Mouse (Mus musculus) heart, embryonic 14.5 days (tissue): ENCODE results near the gene Nmt1. TPM values are rescaled to one million over a fixed set of nuclear protein-coding genes. Genes with fewer than 3 reads are reported as not detected.
A peak's percentile ranks its signal among the peaks of the same experiment; 100 is the strongest.

Experiments
- ATAC-seq: fragments of 200-750 bp; cut with Nextera tagmentation; 2 replicates; pipeline ENCODE4 v1.8.0; 2017; ENCODE audit warnings: low read depth, moderate TSS enrichment; ENCODE audit not compliant: insufficient number of reproducible peaks, insufficient read depth, low FRiP score
- H3K27ac ChIP-seq, 2 experiments: fragments of 200-500 bp in 1 of 2; fragments of 300-500 bp in 1 of 2; sonication (generic) in 1 of 2; replicated peaks in 1 of 2; 2 replicates each; pipeline ENCODE4 v1.5.1; 2012 to 2014; ENCODE audit warnings: low read depth in 2 of 2, low read length in 2 of 2, control low read depth in 1 of 2, mild to moderate bottlenecking in 1 of 2, mixed read lengths in 1 of 2; ENCODE audit not compliant: control insufficient read depth in 1 of 2, insufficient read depth in 1 of 2
- H3K27me3 ChIP-seq: fragments of 300-500 bp; sonication (generic); 2 replicates; pipeline ENCODE4 v1.6.1; 2014; ENCODE audit warnings: mild to moderate bottlenecking, low read length, control low read depth; ENCODE audit not compliant: control insufficient read depth, insufficient read depth
- H3K36me3 ChIP-seq: fragments of 300-500 bp; sonication (generic); 2 replicates; pipeline ENCODE4 v1.6.1; 2014; ENCODE audit warnings: mild to moderate bottlenecking, control low read depth, low read length, mixed read lengths; ENCODE audit not compliant: control insufficient read depth, insufficient read depth
- H3K4me1 ChIP-seq, 2 experiments: fragments of 200-500 bp in 1 of 2; fragments of 300-500 bp in 1 of 2; sonication (generic) in 1 of 2; 2 replicates each; pipeline ENCODE4 v1.6.1; 2012 to 2014; ENCODE audit warnings: low read length in 2 of 2, control low read depth in 1 of 2, mixed read lengths in 1 of 2; ENCODE audit not compliant: control insufficient read depth in 2 of 2, insufficient read depth in 2 of 2
- H3K4me2 ChIP-seq: fragments of 300-500 bp; sonication (generic); 2 replicates; pipeline ENCODE4 v1.6.1; 2014; ENCODE audit warnings: mild to moderate bottlenecking, low read length
- H3K4me3 ChIP-seq, 2 experiments: fragments of 200-500 bp in 1 of 2; fragments of 300-500 bp in 1 of 2; sonication (generic) in 1 of 2; 2 replicates each; pipeline ENCODE4 v1.5.1; 2012 to 2014; ENCODE audit warnings: low read length in 2 of 2, mild to moderate bottlenecking in 2 of 2, control low read depth in 1 of 2, low read depth in 1 of 2, moderate library complexity in 1 of 2; ENCODE audit not compliant: control insufficient read depth in 1 of 2, insufficient read depth in 1 of 2
- H3K9ac ChIP-seq: fragments of 300-500 bp; sonication (generic); 2 replicates; pipeline ENCODE4 v1.6.1; 2014; ENCODE audit warnings: mild to moderate bottlenecking, low read length
- H3K9me3 ChIP-seq: fragments of 300-500 bp; sonication (generic); 2 replicates; pipeline ENCODE4 v1.6.1; 2016; ENCODE audit warnings: low read length, control low read depth; ENCODE audit not compliant: control insufficient read depth
- WGBS: fragments of 180-500 bp; shearing (Covaris S2); extraction: QIAGEN DNeasy Blood & Tissue Kit; methylation state at CpG from one replicate; pipeline ENCODE4 v1.1.7; 2014; 5-methylcytosine and 5-hydroxymethylcytosine counted together
- polyA plus RNA-seq: library from polyadenylated mRNA; unstranded; fragments of >200 nt; fragmentation: Nextera tagmentation; extraction: Ambion mirVana; gene quantifications from 2 replicates; pipeline ENCODE4 v1.2.1, GENCODE M21; 2014

Gene Nmt1
- polyA plus RNA-seq, 1 experiment from 2014 or later = 51.7 TPM

GRCm38 (mm10) chr11:103046286-103046685 lies 18.3 kb downstream of the Nmt1 start:
- WGBS = 72% methylated on average over 8 of the region's 8 CpGs
- Histone ChIP-seq H3K4me1 (0 out of 4 replicates have a peak, but pooled peaks cover 0 to 3% of the 10 kb centered on the region in 2 experiments), H3K4me2 (no peak overlapping the region), H3K4me3 (no peak overlapping the region), H3K27me3 (no peaks in the 10 kb centered on the region), H3K9ac (no peak overlapping the region), H3K27ac (no peak overlapping the region), H3K9me3 (no peaks in the 10 kb centered on the region), H3K36me3 (peaks cover 63% of the 10 kb centered on the region)
- ATAC-seq = no peak

- Histone ChIP-seq H3K4me3 (no peak overlapping the region), H3K27me3 (no peaks in the 10 kb centered on the region), H3K9me3 (no peaks in the 10 kb centered on the region), H3K4me2 (no peak overlapping the region), H3K36me3 (peaks cover 65% of the 10 kb centered on the region), H3K4me1 (peaks cover 16 to 23% of the 10 kb centered on the region in 2 experiments), H3K27ac (no peak overlapping the region), H3K9ac (no peak overlapping the region)
- 85% methylated on average over 5 of the region's 5 CpGs for WGBS
- no peak for ATAC-seq
Observed at GRCm38 (mm10) chr11:103049611-103050010, 21.6 kb downstream of the Nmt1 start.

GRCm38 (mm10) chr11:103050153-103050552 lies 22.2 kb downstream of the Nmt1 start:
- peaks cover 16 to 23% of the 10 kb centered on the region in 2 experiments for H3K4me1 ChIP-seq
- WGBS = 89% methylated on average over 9 of the region's 9 CpGs
- no peak overlapping the region for H3K4me2 ChIP-seq
- no peak overlapping the region for H3K9ac ChIP-seq
- H3K9me3 ChIP-seq = no peaks in the 10 kb centered on the region
- no peak for ATAC-seq
- peak overlapping the region in 1 of 2 experiments; percentile 84; a peak in 1 of 4 replicates for H3K27ac ChIP-seq
- H3K27me3 ChIP-seq = no peaks in the 10 kb centered on the region
- no peak overlapping the region for H3K4me3 ChIP-seq
- H3K36me3 ChIP-seq = peaks cover 62% of the 10 kb centered on the region

- no peak overlapping the region for H3K4me2 ChIP-seq
- H3K4me1 ChIP-seq = peaks cover 16 to 23% of the 10 kb centered on the region in 2 experiments
- WGBS = 9% methylated on average over 8 of the region's 8 CpGs
- peak overlapping the region; percentile 34; the same call in 1 of the 2 replicates for H3K9ac ChIP-seq
- H3K27ac ChIP-seq = peak overlapping the region; percentile 84 to 94
- H3K36me3 ChIP-seq = peaks cover 62% of the 10 kb centered on the region
- no peaks in the 10 kb centered on the region for H3K27me3 ChIP-seq
- H3K9me3 ChIP-seq = no peaks in the 10 kb centered on the region
- ATAC-seq = peak; percentile 90
- H3K4me3 ChIP-seq = no peak overlapping the region
Observed at GRCm38 (mm10) chr11:103051249-103051691, 23.3 kb downstream of the Nmt1 start.

DNA sequence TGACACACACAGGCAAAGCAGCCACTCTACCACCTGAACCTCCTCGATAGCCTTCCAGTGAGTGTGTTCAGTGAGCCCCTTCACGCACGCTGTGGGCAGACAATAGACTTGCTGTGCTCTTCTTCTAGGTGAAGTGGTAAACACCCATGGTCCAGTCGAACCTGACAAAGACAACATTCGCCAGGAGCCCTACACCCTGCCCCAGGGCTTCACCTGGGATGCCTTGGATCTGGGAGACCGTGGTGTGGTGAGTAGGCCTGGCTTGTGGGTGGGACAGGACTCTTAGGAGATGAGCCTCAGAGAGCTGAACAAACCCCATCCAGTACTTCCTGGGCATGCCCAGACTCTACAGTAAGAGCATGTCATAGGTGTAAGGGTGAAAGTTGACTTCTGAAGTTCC lies 24.1 kb downstream of the Nmt1 start:
- peaks cover 62% of the 10 kb centered on the region for H3K36me3 ChIP-seq
- H3K4me1 ChIP-seq = peaks cover 16 to 23% of the 10 kb centered on the region in 2 experiments
- peak overlapping the region; percentile 84 to 94 for H3K27ac ChIP-seq
- H3K4me2 ChIP-seq = no peak overlapping the region
- no peaks in the 10 kb centered on the region for H3K27me3 ChIP-seq
- no peak overlapping the region for H3K4me3 ChIP-seq
- H3K9me3 ChIP-seq = no peaks in the 10 kb centered on the region
- peak overlapping the region; percentile 34 for H3K9ac ChIP-seq
- no peak for ATAC-seq
- 79% methylated on average over 6 of the region's 6 CpGs for WGBS

GRCm38 (mm10) chr11:103053191-103054076 lies 25.4 kb downstream of the Nmt1 start:
- Histone ChIP-seq H3K9me3 (no peaks in the 10 kb centered on the region), H3K4me2 (0 out of 2 replicates have a peak overlapping the region, but pooled peaks have one; percentile 8), H3K36me3 (peaks cover 68% of the 10 kb centered on the region), H3K4me3 (no peak overlapping the region), H3K4me1 (peaks cover 16 to 28% of the 10 kb centered on the region in 2 experiments), H3K27ac (peak overlapping the region; percentile 50 to 84), H3K27me3 (no peaks in the 10 kb centered on the region), H3K9ac (no peak overlapping the region)
- WGBS = 71% methylated on average over 18 of the region's 18 CpGs
- no peak; the same call in 1 of the 2 replicates for ATAC-seq

DNA sequence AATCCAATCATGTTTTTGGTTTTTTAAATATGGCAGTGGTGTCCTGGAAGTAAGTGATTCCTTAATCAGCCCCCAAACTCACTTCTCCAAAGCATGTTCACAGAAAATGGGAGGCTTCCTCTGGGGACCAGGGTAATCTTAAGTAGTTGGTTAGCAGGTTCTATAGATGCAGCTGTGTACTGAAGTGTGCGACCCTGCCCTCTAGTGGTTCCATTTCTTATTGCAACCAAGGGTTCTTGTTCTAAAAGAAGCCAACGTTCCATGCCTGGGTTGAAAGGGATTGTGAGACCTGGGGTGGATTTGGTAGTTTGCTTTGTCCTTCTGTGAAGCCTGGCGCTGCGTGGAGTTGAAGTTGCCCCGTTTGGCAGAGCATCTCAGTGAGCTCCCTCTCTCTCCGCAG lies 26.8 kb downstream of the Nmt1 start:
- Histone ChIP-seq H3K4me3 (no peak overlapping the region), H3K9me3 (no peaks in the 10 kb centered on the region), H3K36me3 (peaks cover 79% of the 10 kb centered on the region), H3K9ac (no peak overlapping the region), H3K4me2 (no peak overlapping the region), H3K27ac (no peak overlapping the region), H3K27me3 (no peaks in the 10 kb centered on the region), H3K4me1 (peaks cover 16 to 32% of the 10 kb centered on the region in 2 experiments)
- WGBS = 43% methylated on average over 6 of the region's 6 CpGs
- ATAC-seq = no peak
